Mouse (Mus musculus) left cerebral cortex, adult 9 months (tissue): ENCODE measurements around the gene Ktn1.
A peak's percentile ranks its signal among the peaks of the same experiment; 100 is the strongest.

Experiments used
- DNase-seq, 2 experiments: peaks; one replicate each; pipeline ENCODE4 v3.0.0; 2022; ENCODE audit warnings: low spot score in 2 of 2

Gene Ktn1

DNA sequence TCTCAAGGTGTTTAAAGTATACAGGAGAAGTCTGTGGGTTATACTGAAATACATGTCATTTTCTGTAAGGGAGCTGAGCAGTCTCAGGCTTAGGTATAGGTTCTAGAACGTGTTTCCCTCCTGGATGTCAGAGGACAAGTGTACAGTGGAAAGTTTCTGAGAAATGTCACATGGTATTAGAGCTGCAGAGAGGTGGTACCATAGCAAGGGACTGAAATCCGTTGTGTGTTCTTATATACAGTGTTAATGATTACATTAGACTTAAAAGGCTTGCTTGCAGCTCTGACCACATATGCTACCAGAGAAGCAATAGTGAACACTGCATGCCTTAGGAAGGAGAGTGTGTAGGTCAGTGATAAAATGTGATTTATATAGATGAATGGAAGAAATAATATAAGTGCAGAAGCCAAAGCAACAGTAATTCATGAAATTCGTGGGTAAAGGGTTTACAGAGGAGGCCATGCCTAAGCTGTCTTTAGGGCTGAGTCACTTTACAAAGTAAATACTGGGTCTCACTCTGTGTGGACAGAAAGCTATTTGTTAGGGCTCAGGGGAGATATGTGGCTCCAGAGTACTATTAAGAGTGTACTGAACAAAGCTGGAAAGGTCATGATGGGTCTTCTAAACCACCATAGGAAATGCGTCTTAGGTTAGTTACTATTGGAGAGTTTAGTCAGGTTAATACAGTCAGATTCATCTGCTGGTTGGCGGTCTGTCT lies 17.0 kb downstream of the Ktn1 start:
- DNase-seq = no peak

DNA sequence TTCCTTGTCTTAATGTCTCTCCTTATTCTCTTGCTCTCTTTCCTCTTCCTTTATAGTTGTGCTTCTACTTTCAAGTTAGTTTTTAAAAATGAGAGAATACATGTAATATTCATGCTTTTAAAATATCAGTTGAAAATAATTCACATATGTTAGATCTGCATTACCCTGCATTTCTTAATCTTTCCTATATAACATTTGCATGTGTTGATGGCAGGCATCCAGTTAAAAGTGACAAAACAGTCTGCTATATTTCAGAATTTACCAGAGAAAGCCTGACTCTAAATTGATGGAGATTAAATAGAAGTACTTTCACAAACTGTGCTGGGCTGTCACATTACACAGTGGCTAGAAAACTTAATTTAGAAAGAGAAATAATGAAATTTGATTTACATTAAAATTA lies 19.8 kb downstream of the Ktn1 start:
- DNase-seq = no peak

DNA sequence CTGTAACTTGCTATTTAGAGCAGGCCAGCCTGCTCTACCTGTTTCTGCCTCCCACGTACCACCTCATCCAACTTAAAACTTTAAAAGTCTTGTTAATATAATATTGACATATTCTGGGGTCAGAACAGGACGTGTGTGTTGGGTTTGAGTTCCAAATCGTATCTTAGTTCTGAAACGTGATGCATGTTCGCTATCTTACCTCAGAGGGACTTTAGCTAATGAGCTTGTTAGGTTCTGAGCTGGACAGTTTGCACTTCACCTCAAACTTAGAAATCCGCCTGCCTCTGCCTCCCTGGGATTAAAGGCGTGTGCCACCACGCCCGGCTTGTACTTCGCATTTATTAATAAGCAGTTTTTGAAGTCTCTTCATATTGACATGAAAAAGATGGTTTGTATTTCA lies 34.6 kb downstream of the Ktn1 start:
- no peak for DNase-seq

DNA sequence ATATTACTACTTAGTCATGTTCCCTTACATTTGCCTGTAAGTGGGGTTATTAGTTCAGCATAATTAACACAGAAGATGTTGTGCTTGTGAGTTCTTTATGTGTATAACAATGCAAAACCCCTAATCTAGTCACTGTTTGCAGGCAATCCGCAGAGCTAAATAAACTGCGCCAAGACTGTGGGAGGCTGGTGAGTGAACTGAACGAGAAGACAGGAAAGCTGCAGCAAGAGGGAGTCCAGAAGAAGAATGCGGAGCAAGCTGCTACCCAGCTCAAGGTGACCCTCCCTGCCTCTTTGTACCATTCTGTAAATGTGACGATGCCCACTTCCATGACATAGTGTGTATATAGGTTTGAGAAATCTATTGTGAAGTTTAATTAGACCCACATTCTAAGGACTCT lies 36.3 kb downstream of the Ktn1 start:
- DNase-seq = no peak

DNA sequence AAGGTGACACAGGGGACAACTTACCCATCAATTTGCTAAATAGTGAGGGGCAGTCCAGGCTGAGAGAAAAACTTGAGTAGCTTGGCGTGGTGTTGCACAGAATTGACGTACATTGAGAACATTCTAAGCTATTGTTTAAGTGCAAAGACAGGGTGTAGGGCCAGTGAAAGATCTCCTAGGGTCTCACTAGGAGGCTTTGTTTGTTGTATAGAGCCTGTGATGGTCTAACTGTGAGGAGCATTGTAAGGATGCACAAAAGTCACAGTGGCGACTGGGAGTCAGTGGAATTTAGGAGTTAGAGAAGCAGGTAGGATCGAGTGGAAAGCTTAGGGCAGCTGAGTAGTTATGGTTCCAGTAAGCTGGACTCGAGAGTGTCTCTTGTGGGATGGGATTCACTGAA lies 50.9 kb downstream of the Ktn1 start:
- no peak for DNase-seq

DNA sequence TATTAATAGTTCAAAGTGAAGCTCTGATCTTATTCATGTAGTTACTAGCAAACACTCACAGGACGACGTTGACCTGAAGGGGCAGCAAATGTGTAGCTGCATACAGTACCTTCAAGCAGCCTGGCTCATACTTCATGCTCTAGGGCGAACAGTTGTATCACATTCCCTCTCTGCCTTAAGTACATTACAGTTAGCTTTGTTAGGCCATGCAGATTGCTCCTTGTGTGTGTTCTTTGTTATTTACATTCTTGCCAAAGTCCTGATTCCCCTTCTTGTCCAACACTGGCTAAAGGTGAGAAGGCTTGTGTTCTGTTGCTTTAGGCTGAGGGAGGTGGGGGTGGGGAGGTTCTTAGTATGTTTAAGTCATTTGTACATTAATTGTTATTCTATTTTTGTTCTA lies 61.3 kb downstream of the Ktn1 start:
- no peak for DNase-seq

DNA sequence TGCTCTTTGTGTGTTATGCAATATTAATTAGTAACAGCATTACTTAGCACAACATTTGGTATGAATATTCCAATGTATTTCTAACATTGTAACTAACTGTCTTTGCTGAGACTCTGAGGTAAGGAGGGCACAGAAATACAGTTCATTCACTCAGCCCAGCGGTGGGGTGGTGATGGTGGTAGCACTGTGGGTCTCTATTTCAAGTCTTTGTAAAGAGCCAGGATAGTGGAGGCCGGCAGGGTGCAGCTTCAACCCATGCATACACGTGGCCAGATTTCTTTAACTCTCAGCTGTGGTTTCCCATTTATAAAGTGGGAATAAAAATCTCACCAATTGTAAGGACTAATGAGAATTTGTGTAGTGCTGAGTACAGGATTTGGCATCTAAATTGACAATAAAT lies 67.5 kb downstream of the Ktn1 start:
- no peak for DNase-seq

DNA sequence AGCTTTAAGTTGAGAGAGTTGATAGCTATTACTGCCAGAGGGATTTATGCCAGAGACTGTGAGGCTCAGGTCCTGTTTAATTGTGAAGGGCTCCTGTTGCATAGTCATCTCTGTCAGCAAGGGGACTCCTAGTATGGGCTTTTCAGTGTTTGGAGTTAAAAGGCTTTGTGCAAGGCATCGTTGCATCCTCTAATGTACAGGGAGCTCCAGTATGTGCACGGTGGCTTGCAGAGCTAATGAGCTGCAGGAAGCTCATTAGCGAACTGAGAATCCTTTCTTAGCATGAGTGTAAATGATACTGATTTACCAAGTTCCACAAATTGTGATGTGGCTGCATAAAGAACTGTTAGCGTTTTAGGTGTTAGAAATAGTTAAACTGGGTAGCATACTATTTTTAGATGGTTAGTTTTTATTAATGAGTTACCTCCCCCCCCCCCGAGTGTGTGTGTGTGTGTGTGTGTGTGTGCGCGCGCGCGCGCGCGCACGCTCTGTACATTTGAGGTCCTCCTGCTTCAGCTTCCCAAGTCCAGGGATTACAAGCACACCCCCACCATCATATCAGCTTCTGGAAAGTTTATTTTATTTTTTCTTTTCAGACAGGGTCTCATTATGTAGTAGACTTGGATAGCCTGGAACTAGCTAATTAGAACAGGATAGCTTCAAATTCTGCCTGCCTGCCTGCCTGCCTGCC lies 69.8 kb downstream of the Ktn1 start:
- no peak for DNase-seq

DNA sequence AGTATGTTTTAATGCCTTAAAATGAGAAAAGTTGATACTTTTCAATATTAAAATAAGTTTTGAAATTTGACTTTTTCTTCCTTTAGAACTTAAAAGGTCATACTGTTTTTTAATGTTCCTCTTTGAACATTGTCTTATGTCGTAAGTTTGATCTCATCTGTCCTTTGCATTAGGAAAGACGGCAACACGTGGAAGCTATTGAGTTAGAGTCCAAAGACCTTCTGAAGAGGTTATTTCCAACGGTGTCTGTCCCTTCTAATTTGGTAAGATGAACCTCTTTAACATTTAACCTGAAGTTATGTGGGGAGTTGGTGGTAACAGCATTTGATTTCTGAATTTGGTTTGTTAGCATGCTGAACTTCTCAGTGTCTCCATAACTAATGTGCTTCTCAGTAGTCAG lies 71.8 kb downstream of the Ktn1 start:
- no peak for DNase-seq

DNA sequence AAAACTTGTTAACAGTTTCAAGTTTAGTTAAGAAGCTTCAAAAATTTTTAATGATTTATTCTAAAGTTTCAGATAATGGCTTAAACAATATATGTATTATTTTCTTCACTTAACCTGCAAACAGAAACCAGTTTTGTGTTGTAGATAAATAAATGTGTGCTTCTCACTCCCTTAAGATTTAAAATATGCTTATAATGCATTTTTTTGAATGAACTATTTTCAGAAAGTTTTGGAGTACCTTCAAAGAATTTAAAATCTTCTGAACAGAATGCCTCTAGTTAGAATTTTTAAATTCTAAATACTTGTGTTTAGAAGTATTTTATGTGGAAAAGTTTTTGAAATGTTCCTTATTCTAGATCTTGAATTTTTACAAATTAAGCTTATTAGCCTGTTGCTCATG lies 74.8 kb downstream of the Ktn1 start:
- DNase-seq = no peak

DNA sequence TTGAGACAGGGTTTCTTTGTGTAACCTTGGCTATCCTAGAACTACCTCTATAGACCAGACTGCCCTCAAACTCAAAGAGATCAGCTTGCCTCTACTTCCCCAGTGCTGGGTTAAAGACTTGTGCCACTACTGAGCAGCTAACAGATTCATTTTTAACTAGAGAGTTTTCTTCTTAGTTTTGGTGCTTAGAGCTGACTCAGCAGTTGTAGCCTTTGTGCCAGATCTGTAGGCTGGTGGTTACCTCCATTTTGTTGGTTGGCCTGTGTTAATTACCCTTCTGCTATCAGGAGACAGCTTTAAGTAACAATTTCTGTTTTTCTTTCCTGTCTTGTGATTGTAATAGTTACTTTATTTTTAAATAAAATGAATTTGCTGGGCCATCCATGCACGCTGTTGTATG lies 80.3 kb downstream of the Ktn1 start:
- no peak for DNase-seq

DNA sequence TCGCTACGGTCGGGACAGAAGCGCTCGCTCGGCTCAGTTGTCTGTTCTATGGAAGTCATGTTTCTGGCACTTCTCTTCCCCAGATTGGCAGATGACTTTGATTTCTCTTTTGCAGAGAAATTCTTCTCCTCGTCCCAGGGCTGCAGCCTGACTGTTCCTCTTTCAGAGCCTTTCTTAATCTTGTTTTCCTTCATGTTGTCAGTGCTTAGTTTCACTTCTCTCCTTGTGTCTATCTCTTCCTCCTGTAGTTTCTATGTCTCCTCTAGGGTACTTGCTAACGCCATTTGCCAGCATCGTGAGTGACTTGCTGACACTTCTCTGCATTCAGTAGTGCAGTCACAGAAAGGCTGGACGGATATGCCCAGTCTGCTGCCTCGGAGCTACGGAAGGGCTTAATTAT lies 87.1 kb downstream of the Ktn1 start:
- DNase-seq = peak in 1 of 2 experiments; percentile 20

DNA sequence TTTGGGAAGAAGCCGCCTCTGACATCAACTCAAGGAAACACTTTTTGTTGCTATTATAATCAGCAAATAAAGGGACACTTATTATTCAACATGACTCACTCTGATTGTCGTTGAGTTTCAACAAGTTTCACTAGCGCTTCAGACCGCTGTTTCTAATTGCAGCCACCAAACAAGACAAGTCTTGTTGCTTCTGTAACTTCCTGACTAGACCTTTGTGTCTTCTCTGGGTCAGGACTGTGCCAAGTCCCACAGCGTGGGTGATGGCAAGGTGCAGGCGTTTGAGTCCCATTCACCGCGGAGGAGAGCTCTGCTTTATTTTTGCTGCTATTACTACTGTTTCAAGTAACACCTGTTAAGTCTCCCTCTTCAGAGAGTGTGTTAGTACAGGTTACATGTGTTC lies 88.2 kb downstream of the Ktn1 start:
- no peak for DNase-seq

DNA sequence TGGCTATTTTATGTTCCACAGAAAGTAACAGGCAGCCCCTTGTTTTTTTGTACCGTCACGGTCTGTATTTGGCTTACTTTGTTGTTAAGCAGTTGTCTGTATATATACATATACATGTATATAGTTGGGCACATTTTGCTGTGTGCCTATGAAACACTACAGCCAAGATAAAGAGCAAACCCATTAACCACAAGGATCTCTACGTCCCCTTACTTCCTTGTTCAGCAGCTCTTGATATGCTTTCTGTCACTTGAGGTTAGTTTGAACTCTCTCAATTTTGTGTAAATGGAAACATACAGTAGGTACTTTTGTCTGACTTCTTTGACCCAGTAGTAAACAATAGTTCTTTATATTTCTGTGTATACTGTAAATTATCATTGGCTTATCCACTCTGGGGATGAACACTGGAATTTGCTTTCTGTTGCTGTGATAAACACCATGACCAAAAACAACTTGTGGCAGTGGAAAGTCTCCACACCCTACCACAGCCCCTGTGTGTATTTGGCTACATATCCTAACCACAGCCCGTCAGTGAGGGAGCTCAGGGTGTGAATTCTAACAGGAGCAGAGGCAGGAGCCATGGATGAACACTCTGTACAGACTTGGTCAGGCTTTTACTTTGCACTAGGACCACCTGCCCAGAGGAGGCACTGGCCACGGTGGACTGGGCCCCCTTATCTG lies 92.2 kb downstream of the Ktn1 start:
- no peak for DNase-seq

DNA sequence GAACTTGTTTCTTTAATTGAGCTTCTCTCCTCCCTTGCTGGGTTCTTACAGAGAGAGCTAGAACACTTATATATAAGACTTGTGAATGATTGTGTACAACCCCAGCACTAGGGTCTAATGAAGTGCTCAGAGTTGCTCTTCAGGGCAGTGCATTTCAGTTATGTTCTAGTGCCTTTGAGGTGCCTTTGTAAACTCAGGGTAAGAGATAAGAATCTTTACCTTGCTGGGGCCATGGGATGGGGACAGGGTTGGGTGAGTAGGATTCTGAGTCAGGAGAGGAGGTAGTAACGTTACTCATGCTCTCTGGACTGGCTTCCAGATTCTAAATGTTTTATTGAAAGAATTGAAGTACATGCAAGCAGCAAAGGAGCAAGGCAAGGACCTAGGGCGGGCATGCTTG lies 92.8 kb downstream of the Ktn1 start:
- DNase-seq = no peak

DNA sequence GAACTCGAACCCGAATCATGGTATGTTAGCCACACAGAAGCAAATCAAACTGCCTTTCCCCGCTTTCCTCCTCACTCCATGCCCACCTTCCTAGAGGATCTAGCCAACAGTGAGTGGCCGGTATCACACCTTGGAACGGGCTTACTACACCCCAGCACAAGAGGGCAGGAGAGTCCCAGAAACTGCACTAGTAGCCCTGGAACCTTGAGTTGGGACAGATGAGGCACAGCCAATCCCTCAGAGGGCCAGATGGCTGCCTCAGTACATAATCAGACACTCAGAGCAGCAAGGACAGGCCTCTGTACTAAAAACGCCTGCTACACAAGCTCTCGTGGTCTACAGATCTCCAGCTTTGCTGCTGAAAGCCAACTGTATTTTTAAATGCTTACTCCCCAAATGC lies 94.4 kb downstream of the Ktn1 start:
- no peak for DNase-seq

DNA sequence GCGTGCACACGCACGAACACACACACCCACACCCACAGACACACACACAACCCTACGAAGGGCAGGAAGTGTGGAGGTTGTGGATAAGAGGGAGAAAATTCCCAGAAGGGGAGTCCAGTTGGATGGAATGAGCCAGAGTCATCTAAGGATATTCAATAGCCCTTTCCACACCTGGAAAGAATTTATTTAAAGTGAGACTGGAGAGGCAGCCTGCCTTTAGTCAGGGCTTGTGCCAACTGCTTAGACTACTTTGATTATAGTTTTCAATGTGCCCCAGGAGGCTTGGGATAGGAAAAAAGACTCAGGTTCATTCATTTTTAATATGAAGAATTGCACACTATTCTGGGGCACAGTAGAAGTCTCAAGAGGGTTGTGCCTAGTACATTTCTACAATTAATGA lies 96.8 kb downstream of the Ktn1 start:
- no peak for DNase-seq

DNA sequence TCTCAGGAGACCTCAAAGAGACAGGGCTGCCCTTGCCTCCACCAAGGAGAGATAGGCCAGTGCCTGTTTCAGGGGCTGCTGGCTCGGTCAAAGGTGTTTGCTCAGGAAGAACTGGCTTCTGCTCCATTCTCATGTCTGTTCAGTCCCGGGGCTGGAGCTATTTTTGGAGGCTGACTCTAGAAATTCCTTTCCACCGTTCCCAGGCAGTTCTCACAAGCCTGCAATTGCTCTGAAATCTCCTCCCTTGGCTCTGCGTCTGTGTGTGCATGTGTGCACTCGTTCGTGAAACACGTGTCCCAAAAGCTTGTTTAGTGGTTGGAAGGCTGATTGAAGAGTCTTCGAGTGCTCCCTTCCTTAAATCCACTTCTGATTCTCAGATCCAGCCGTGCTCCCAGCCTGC lies 99.3 kb downstream of the Ktn1 start:
- peak in 1 of 2 experiments; percentile 13 for DNase-seq

DNA sequence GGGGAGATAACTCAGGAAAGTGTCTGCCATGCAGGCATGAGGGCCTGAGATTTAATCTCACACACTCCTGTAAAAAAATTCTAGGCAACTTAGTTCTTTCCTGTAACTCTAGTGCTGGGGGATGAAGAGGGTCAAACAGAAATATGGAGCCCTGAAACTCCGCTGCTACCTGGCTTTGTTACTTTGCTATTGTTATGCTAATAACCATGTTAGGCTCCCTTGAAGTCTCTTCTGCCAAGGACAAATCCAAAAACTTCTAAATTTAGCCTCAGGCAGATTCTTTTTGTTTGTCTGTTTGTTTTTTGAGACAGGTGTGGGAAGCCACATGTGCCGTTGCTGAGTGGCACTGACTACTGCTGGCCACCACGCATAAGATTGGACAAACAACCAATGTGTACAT lies 100.5 kb downstream of the Ktn1 start:
- no peak for DNase-seq

DNA sequence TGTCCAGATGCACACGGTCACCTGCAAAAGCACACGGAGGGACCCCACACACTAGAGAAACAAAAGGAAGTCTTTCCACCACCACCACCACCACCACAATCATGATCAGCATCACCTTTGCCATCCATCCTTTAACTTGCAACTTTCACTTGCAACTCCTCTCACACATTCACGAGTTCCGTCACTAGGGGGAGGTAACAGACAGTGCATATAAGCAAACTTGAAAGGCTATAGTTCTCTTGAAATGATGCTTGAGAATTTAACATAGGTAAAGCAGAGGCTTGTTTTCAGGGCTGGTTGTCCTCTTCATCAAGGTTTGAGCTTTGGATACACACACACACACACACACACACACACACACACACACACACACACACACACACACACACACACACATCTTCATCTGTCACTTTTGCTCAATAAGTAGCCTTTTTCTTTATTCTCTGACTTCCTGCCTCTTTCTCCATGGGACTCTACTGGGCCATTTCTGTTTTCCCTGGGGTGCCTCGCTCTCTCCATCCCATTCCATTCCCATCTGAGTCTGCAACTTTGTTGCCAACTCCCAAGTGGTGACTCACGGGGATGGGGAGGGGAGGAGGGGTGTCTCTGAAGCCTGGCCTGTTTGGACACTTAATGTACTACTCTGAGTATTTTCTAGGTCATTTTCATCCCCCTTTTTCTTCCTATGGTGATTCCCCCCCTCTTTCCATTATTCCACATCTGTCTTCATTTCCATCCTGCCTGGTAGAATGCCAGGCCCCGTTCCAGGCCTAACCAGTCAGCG lies 103.4 kb downstream of the Ktn1 start:
- DNase-seq = peak in 1 of 2 experiments; percentile 81

DNA sequence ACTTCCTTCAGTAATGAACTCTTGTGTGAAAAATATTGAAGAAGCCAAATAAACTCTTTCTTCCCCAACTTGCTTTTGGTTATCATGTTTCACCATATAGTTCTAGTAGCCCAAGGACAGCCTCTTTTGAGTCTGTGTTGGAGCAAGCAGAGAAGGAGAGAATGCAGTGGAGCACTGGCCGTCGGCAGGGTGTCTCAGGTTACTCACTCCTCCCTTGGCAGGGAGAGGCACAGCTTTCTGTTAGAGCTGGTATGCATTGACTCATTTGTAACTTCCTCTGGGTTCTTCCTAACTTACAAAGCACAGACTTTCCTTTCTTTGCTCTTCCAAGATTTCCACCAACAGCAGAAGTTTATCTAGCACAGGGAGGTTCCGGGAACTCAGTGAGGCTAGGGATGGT lies 105.3 kb downstream of the Ktn1 start:
- no peak for DNase-seq

DNA sequence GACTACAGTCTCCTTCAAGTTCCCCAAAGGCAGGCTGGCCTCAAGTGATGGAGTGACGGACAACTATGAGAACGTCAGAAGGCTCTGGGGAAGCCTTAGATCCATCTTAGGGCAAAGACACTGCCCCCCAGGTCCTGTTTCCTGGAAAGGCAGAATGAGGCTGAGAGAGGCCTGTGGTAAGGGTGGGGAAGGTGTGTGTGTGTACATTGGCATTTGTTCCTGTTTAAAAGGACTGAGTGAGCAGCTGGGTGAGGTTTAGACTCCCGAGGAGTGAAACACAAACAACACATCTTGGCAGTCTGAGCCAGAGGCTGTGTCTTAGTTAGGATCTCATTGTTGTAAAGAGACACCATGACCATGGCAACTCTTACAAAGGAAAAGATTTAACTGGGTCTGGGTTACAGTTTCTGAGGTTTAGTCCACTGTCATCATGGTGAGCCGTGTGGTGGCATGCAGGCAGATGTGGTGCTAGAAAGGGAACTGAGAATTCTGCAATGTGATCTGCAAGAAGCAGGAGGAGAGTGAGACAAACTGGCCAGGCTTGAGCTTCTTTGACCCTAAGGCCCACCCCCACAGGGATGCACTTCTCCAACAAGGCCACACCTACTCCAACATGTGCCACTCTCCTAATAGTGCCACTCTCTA lies 106.1 kb downstream of the Ktn1 start:
- DNase-seq = no peak
